Mouse (Mus musculus): ENCODE data around the gene Xrcc6.

- no peak for TF ChIP-seq CTCF (IDR thresholded peaks at IDR 0.05; ENCODE audit: low read depth)
- no peak for TF ChIP-seq EP300 (IDR thresholded peaks at IDR 0.05; ENCODE audit: low read depth)
These were observed 82.3 kb downstream of the Xrcc6 start, which contains the start of gene Mei1 for GRCm38 (mm10) chr15:82069898-82070297.

Measured in liver, embryonic 14.5 days (tissue).